Mouse (Mus musculus): ENCODE measurements around the gene Zcchc18. TPM values are rescaled to one million over a fixed set of nuclear protein-coding genes. Genes with fewer than 3 reads are reported as not detected.

Zcchc18 gene
- total RNA-seq, 2 experiments from 2014 or later = 9.9 to 14.0 TPM

Other genes starting within 250 kb of the Zcchc18 start
- gene Morf4l2, start 249.5 kb upstream of the Zcchc18 start, total RNA-seq (2021) = 100 to 1,000 TPM; 226 to 278 TPM
- gene Glra4, start 213.0 kb upstream of the Zcchc18 start, total RNA-seq (2021) = not detected
- gene Plp1, start 170.5 kb upstream of the Zcchc18 start, total RNA-seq (2021) = 10 to 100 TPM in 1 of 2 experiments, 1 to 10 TPM in 1; 7.0 to 13.0 TPM
- gene Rab9b, start 124.4 kb upstream of the Zcchc18 start, total RNA-seq (2021) = under 1 TPM; 0.66 to 0.73 TPM
- not detected for gene H2bfm, start 65.8 kb upstream of the Zcchc18 start, total RNA-seq (2021)
- gene Tmsb15b2, start 17.7 kb upstream of the Zcchc18 start, total RNA-seq (2021) = 10 to 100 TPM; 13.1 to 18.8 TPM
- 1 to 10 TPM; 1.0 to 1.1 TPM for gene Tmsb15l, start 16.3 kb upstream of the Zcchc18 start, total RNA-seq (2021)
- gene Tmsb15b1, start 16.3 kb upstream of the Zcchc18 start, total RNA-seq (2021) = 1 to 10 TPM; 4.6 to 7.5 TPM
- gene Slc25a53, start 45.1 kb downstream of the Zcchc18 start, total RNA-seq (2021) = 10 to 100 TPM in 1 of 2 experiments, 1 to 10 TPM in 1; 7.3 to 14.0 TPM
- gene Fam199x, start 56.4 kb downstream of the Zcchc18 start, total RNA-seq (2021) = 1 to 10 TPM; 5.8 to 7.2 TPM
- not detected for gene Esx1, start 128.9 kb downstream of the Zcchc18 start, total RNA-seq (2021)

Measured in adrenal gland, postnatal 10 days (tissue).